Mouse (Mus musculus) CH12.LX (cell line): ENCODE measurements around the gene Gp9.

Source experiments
- CHD1 ChIP-seq: IDR thresholded peaks from 2 replicates; pipeline ENCODE4 v1.6.1; 2012; ENCODE audit warnings: low read depth, low read length, improper control_type of control experiment, inconsistent platforms
- HCFC1 ChIP-seq: IDR thresholded peaks from 2 replicates; pipeline ENCODE4 v1.6.1; 2012; ENCODE audit warnings: low read depth, mild to moderate bottlenecking, inconsistent platforms, low read length, improper control_type of control experiment
- RAD21 ChIP-seq: IDR thresholded peaks from 2 replicates; pipeline ENCODE4 v1.6.1; 2011; ENCODE audit warnings: low read depth, mild to moderate bottlenecking, low read length, improper control_type of control experiment, moderate library complexity

DNA sequence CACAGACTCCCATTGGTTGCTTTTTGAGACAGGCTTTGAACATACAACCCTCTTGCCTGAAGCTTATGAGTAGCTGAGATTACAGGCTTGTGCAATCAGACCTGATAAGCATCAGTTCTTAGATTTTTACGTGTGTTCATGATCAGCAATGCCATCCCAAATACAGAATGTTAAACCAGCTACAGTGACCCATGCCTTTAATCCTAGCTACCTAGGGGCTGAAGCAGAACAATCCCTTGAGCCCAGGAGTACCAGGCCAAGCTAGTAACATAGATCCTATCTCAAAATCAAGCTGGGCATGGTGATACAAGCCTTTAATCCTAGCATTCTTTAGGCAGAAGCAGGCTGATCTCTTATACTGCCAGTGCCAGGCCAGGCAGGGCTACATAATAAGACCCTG lies 26.2 kb downstream of the Gp9 start:
- TF ChIP-seq RAD21 (no peak), HCFC1 (no peak), CHD1 (no peak)
